Mouse (Mus musculus) hindbrain, embryonic 14.5 days (tissue): ENCODE results near the gene Nfe2l2. TPM values are rescaled to one million over a fixed set of nuclear protein-coding genes. Genes with fewer than 3 reads are reported as not detected.

Experiments used
- ATAC-seq: fragments of 200-750 bp; cut with Nextera tagmentation; 2 replicates; pipeline ENCODE4 v1.8.0; 2017; ENCODE audit warnings: moderate number of reproducible peaks, mild to moderate bottlenecking, moderate TSS enrichment, moderate library complexity; ENCODE audit not compliant: low FRiP score
- DNase-seq: peaks from one replicate; pipeline ENCODE4 v3.0.0-alpha.2; 2015; ENCODE audit warnings: low spot score
- H3K27ac ChIP-seq: fragments of 300-500 bp; sonication (generic); 2 replicates; pipeline ENCODE4 v1.5.1; 2014; ENCODE audit warnings: mild to moderate bottlenecking, moderate library complexity
- H3K27me3 ChIP-seq: fragments of 300-500 bp; sonication (generic); 2 replicates; pipeline ENCODE4 v1.6.1; 2014; ENCODE audit warnings: mild to moderate bottlenecking, low read length, mixed read lengths; ENCODE audit not compliant: control insufficient read depth, insufficient read depth
- H3K36me3 ChIP-seq: fragments of 300-500 bp; sonication (generic); replicated peaks from 2 replicates; pipeline ENCODE4 v1.6.1; 2014; ENCODE audit not compliant: control insufficient read depth, insufficient read depth
- H3K4me1 ChIP-seq: fragments of 300-500 bp; sonication (generic); replicated peaks from 2 replicates; pipeline ENCODE4 v1.6.1; 2014; ENCODE audit warnings: antibody characterized with exemption, low read length, mixed read lengths; ENCODE audit not compliant: control insufficient read depth, insufficient read depth
- H3K4me2 ChIP-seq: fragments of 300-500 bp; sonication (generic); replicated peaks from 2 replicates; pipeline ENCODE4 v1.6.1; 2014; ENCODE audit warnings: mild to moderate bottlenecking, moderate library complexity
- H3K4me3 ChIP-seq: fragments of 300-500 bp; sonication (generic); replicated peaks from 2 replicates; pipeline ENCODE4 v1.5.1; 2014; ENCODE audit warnings: mild to moderate bottlenecking, low read length
- H3K9ac ChIP-seq: fragments of 300-500 bp; sonication (generic); 2 replicates; pipeline ENCODE4 v1.6.1; 2014
- H3K9me3 ChIP-seq: fragments of 300-500 bp; sonication (generic); 2 replicates; pipeline ENCODE4 v1.6.1; 2016; ENCODE audit warnings: low read length; ENCODE audit not compliant: control insufficient read depth
- WGBS: fragments of 180-500 bp; shearing (Covaris S2); extraction: QIAGEN DNeasy Blood & Tissue Kit; methylation state at CpG from one replicate; pipeline ENCODE4 v1.1.7; 2014; 5-methylcytosine and 5-hydroxymethylcytosine counted together
- microRNA-seq: library from miRNA; unstranded; fragments of <30 nt; microRNA quantifications from one replicate; pipeline ENCODE4, GENCODE M21; 2016
- polyA plus RNA-seq: library from polyadenylated mRNA; unstranded; fragments of >200 nt; fragmentation: Nextera tagmentation; extraction: Ambion mirVana; gene quantifications from 2 replicates; pipeline ENCODE4 v1.2.1, GENCODE M21; 2014

Nfe2l2 gene
- polyA plus RNA-seq, 1 experiment from 2014 or later = 11.2 TPM

DNA sequence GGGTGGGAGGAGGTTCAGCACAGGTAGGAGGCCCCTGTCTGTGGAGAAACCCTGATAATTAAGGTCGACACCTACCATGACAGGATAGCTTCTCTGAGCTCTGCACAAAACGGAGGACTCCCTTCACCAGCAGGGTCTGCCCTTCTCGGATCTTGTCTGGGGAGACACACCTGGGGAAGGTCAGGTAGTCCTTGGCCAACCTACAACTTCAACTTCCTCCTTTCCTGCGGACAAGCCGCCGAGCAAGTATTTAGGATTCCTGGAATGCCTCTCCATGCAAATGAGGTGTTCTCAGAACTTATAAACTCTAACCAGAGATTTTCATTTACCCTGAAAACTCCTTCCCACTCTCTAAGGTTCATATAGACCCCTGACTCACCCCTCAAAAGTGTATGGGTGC is 71.1 kb downstream of the Nfe2l2 start:
- 76% methylated on average over 6 of the region's 6 CpGs for whole genome bisulfite sequencing
- H3K27ac ChIP-seq = no peak overlapping the region
- no peak for ATAC-seq

DNA sequence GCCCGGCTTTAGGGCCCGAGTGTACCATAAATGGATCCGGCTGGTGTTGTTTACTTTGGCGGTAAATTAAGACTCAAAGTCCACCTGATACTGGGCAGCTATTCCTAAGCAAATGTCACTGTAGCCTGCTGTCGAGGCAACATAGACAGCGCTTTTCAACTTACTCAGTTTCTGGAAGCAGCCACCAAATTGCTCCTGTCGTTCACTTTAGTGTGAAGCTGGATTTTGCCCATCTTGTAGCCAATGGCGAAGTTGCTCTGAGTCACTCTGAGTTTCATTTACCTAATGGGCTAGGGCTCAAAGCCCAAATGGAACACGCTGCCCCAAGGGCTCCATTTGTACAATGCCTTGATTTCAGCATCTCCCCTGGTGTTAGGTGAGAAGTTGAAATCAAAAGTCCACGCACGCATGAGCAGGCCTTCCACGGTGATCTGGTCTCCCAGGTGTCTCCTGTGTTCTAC is 71.7 kb downstream of the Nfe2l2 start:
- 91% methylated on average over 12 of the region's 12 CpGs for WGBS
- Histone ChIP-seq H3K4me1 (no peaks in the 10 kb centered on the region), H3K27me3 (no peaks in the 10 kb centered on the region), H3K4me2 (no peak overlapping the region), H3K4me3 (no peak overlapping the region), H3K27ac (no peak overlapping the region), H3K9ac (no peak overlapping the region), H3K9me3 (no peaks in the 10 kb centered on the region), H3K36me3 (no peaks in the 10 kb centered on the region)
- ATAC-seq (no peak), DNase-seq (no peak)

More for the DNA sequence above, 71.1 kb downstream of the Nfe2l2 start:
- no peaks in the 10 kb centered on the region for H3K27me3 ChIP-seq
- no peaks in the 10 kb centered on the region for H3K9me3 ChIP-seq
- no peak overlapping the region for H3K9ac ChIP-seq
- no peak overlapping the region for H3K4me2 ChIP-seq
- no peaks in the 10 kb centered on the region for H3K36me3 ChIP-seq
- H3K4me1 ChIP-seq = no peaks in the 10 kb centered on the region
- no peak for DNase-seq
- no peak overlapping the region for H3K4me3 ChIP-seq

DNA sequence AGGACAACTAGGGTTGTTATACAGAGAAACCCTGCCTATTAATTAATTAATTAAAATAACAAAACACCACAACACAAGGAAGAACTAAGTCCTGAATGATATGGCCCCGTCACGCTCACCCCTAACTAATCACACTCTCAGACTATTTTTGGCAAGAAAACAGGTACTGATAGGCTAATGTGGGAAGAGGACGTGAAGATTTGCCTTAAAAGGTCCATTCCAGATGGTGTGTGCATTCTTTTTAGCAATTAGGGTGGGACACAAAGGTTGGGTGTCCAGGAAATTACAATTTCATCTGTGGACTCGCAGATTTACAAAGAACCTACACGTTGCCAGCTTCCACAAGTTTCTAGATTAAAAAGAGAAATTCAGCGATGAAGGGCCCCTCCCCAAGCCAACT is 72.4 kb downstream of the Nfe2l2 start:
- Histone ChIP-seq H3K9me3 (no peaks in the 10 kb centered on the region), H3K4me3 (no peak overlapping the region), H3K4me2 (no peak overlapping the region), H3K27ac (no peak overlapping the region), H3K36me3 (no peaks in the 10 kb centered on the region), H3K9ac (no peak overlapping the region), H3K4me1 (no peaks in the 10 kb centered on the region), H3K27me3 (no peaks in the 10 kb centered on the region)
- 84% methylated on average over 6 of the region's 6 CpGs for WGBS
- ATAC-seq = no peak
- DNase-seq = no peak

DNA sequence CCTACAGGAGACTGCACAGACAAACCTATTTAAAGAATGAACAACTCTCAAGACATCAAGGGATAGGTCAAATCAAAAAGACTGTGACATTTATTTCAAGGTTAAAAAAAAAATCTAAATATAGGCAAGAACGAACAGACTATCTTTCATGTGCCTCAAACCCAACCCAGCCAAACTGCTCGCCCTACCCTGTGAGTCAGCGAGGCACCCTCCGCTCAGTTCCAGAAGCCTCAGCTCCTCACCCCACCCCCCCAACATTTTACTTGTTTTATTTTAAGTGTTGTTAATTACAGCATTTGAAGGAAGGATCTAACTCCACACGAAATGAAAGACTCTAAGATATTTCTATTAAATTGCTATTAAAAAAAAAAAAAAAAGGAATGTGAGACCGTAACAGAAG is 73.0 kb downstream of the Nfe2l2 start:
- Histone ChIP-seq H3K4me1 (no peaks in the 10 kb centered on the region), H3K9me3 (no peaks in the 10 kb centered on the region), H3K27me3 (no peaks in the 10 kb centered on the region), H3K4me3 (no peak overlapping the region), H3K36me3 (no peaks in the 10 kb centered on the region), H3K4me2 (no peak overlapping the region), H3K27ac (no peak overlapping the region), H3K9ac (no peak overlapping the region)
- WGBS = 90% methylated on average over 6 of the region's 6 CpGs
- DNase-seq (no peak), ATAC-seq (no peak)

DNA sequence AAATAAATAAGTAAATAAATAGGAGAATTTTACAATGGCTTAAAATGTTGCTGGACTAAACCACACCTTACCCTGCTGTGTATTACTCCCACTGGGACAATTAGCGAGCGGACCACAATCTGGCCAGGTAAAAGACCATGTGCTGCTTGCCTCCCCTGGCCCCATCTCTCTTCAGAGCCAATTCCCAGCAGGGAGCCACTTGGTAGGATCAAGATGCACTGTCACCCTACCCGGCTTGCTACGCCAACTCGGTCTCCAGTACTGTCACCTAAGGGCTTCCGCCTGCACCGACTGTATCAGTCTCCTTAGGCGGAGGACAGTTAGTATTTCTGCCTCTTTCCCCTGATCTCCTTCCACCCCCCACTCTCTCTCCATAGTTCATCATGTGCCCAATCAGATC is 76.0 kb downstream of the Nfe2l2 start:
- no peak for DNase-seq
- H3K27ac ChIP-seq = no peak overlapping the region
- H3K4me2 ChIP-seq = no peak overlapping the region
- H3K4me1 ChIP-seq = no peaks in the 10 kb centered on the region
- no peak overlapping the region for H3K4me3 ChIP-seq
- H3K9me3 ChIP-seq = no peaks in the 10 kb centered on the region
- no peak overlapping the region for H3K9ac ChIP-seq
- no peaks in the 10 kb centered on the region for H3K36me3 ChIP-seq
- WGBS = 92% methylated on average over 8 of the region's 8 CpGs
- no peak for ATAC-seq
- no peaks in the 10 kb centered on the region for H3K27me3 ChIP-seq

DNA sequence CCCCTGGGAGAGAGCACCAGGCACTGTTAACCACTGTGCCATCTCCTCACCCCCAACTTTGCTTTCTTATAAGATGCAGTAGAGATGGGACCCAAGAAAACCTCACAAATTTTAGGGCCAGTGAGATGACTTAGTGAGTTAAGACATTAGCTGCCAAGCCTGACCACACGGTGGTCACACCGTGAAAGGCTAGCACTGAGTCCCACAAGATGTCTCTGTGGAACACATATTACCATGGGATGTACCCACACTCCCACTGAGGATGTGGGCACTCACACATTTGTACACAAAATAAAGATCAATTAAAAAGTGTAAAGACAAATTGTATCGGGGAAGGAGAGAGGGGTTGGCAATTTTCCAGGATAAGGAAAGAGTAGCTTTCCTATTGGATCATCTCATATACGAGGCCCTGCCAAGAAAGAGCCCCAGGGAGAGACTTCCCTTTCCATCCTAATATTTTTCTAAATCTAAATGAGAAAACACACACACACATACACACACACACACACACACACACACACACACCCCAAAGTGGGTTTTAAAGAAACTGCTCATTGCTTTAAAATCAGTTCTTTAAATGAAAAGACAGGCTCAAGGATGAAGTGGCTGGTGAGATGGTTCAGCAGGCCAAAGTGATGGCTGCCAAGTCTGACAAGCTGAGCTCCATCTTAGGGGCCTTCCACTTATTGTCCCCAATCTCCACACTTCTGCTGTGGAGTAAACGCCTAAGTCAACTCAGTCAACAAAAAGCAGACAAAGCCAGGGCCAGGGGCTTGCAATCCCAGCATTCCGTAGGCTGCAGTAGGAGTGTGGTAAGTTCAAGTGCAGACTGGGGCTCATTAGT is 77.6 kb downstream of the Nfe2l2 start:
- no peak for DNase-seq
- ATAC-seq = no peak
- H3K27me3 ChIP-seq = no peaks in the 10 kb centered on the region
- no peak overlapping the region for H3K27ac ChIP-seq
- no peaks in the 10 kb centered on the region for H3K9me3 ChIP-seq
- H3K9ac ChIP-seq = no peak overlapping the region
- no peak overlapping the region for H3K4me3 ChIP-seq
- H3K36me3 ChIP-seq = no peaks in the 10 kb centered on the region
- no peak overlapping the region for H3K4me2 ChIP-seq
- H3K4me1 ChIP-seq = no peaks in the 10 kb centered on the region
- 76% methylated on average over 6 of the region's 6 CpGs for WGBS

Small RNA genes lying within 50 kb of the gene (microRNA-seq; reads per million reads assigned to microRNA genes)
- not detected for gene Gm24574

Other genes starting within 250 kb of the Nfe2l2 start
- gene Hnrnpa3, start 45.4 kb downstream of the Nfe2l2 start, polyA plus RNA-seq = 135 and 140 TPM in 2 replicates
- 41.5 and 44.4 TPM in 2 replicates for gene Agps, start 127.5 kb upstream of the Nfe2l2 start, polyA plus RNA-seq
- 22.7 and 23.6 TPM in 2 replicates for gene Ttc30b, start 233.9 kb upstream of the Nfe2l2 start, polyA plus RNA-seq